Mouse (Mus musculus) MEL (cell line): Measurements from ENCODE around the gene Prss56. TPM values are rescaled to one million over a fixed set of nuclear protein-coding genes. Genes with fewer than 3 reads are reported as not detected.

Source experiments
- DNase-seq: peaks from one replicate; pipeline ENCODE4 v3.0.0; 2011; ENCODE audit warnings: low read depth, low spot score
- H3K27ac ChIP-seq: 2 replicates; pipeline ENCODE4 v1.5.1; 2012; ENCODE audit warnings: low read depth, mild to moderate bottlenecking, control low read depth, low read length, moderate library complexity; ENCODE audit not compliant: control insufficient read depth
- H3K27me3 ChIP-seq, 2 experiments: fragments of 150-350 bp in 1 of 2; sonication (generic) in 1 of 2; 2 replicates each; pipeline ENCODE4 v1.6.1; 2012; ENCODE audit warnings: low read length in 2 of 2, mild to moderate bottlenecking in 2 of 2, improper control_type of control experiment in 1 of 2, moderate library complexity in 1 of 2; ENCODE audit not compliant: insufficient read depth in 2 of 2, control insufficient read depth in 1 of 2
- H3K36me3 ChIP-seq, 2 experiments: 2 replicates each; pipeline ENCODE4 v1.6.1; 2012 to 2014; ENCODE audit warnings: low read length in 2 of 2, improper control_type of control experiment in 1 of 2, inconsistent platforms in 1 of 2, mild to moderate bottlenecking in 1 of 2; ENCODE audit not compliant: insufficient read depth in 2 of 2, control insufficient read depth in 1 of 2
- H3K4me1 ChIP-seq, 2 experiments: fragments of 150-350 bp in 1 of 2; sonication (generic) in 1 of 2; 2 replicates each; pipeline ENCODE4 v1.6.1; 2012; ENCODE audit warnings: low read length in 2 of 2, improper control_type of control experiment in 1 of 2, mild to moderate bottlenecking in 1 of 2; ENCODE audit not compliant: insufficient read depth in 2 of 2, control insufficient read depth in 1 of 2
- H3K4me3 ChIP-seq, 2 experiments: fragments of 150-350 bp in 1 of 2; sonication (generic) in 1 of 2; 2 replicates each; pipeline ENCODE4 v1.5.1; 2012; ENCODE audit warnings: low read depth in 2 of 2, low read length in 2 of 2, mild to moderate bottlenecking in 2 of 2, moderate library complexity in 2 of 2, control low read depth in 1 of 2, improper control_type of control experiment in 1 of 2; ENCODE audit not compliant: control insufficient read depth in 1 of 2, insufficient read depth in 1 of 2
- H3K79me2 ChIP-seq: 2 replicates; pipeline ENCODE4 v1.6.1; 2012; ENCODE audit warnings: mild to moderate bottlenecking, low read length, moderate library complexity; ENCODE audit not compliant: control insufficient read depth, poor library complexity, insufficient read depth
- H3K9ac ChIP-seq: 2 replicates; pipeline ENCODE4 v1.6.1; 2012; ENCODE audit warnings: low read depth, mild to moderate bottlenecking, control low read depth, low read length, moderate library complexity; ENCODE audit not compliant: control insufficient read depth, poor library complexity, severe bottlenecking
- H3K9me3 ChIP-seq: fragments of 150-350 bp; sonication (generic); replicated peaks from 2 replicates; pipeline ENCODE4 v1.6.1; 2012; ENCODE audit warnings: mild to moderate bottlenecking, low read length, improper control_type of control experiment, moderate library complexity; ENCODE audit not compliant: insufficient read depth
- BHLHE40 ChIP-seq: IDR thresholded peaks from 2 replicates; pipeline ENCODE4 v1.6.1; 2012; ENCODE audit warnings: low read depth, mild to moderate bottlenecking, inconsistent platforms, low read length, improper control_type of control experiment, borderline replicate concordance
- CHD1 ChIP-seq: IDR thresholded peaks from 2 replicates; pipeline ENCODE4 v1.6.1; 2012; ENCODE audit warnings: low read depth, mild to moderate bottlenecking, inconsistent platforms, low read length, improper control_type of control experiment
- CTCF ChIP-seq, 3 experiments: IDR thresholded peaks in 2 of 3; conservative IDR thresholded peaks in 1 of 3; 2 replicates each; pipeline ENCODE4 v1.5.1; 2011 to 2012; ENCODE audit warnings: low read length in 3 of 3, low read depth in 2 of 3, mild to moderate bottlenecking in 2 of 3, improper control_type of control experiment in 1 of 3, inconsistent platforms in 1 of 3, mixed read lengths in 1 of 3, moderate library complexity in 1 of 3; ENCODE audit not compliant: control insufficient read depth in 1 of 3, insufficient read depth in 1 of 3, poor library complexity in 1 of 3, severe bottlenecking in 1 of 3
- GATA1 ChIP-seq: IDR thresholded peaks from 2 replicates; pipeline ENCODE4 v1.6.1; 2011; ENCODE audit warnings: low read depth, low read length, improper control_type of control experiment
- HCFC1 ChIP-seq: IDR thresholded peaks from 2 replicates; pipeline ENCODE4 v1.6.1; 2012; ENCODE audit warnings: low read depth, mild to moderate bottlenecking, inconsistent platforms, low read length, improper control_type of control experiment, moderate library complexity
- JUND ChIP-seq: IDR thresholded peaks from 2 replicates; pipeline ENCODE4 v1.6.1; 2011; ENCODE audit warnings: low read depth, mild to moderate bottlenecking, improper control_type of control experiment, low read length
- KAT2A ChIP-seq: conservative IDR thresholded peaks from 2 replicates; pipeline ENCODE4 v1.6.1; 2012; ENCODE audit warnings: low read depth, low read length, improper control_type of control experiment, inconsistent platforms
- MAX ChIP-seq: IDR thresholded peaks from 2 replicates; pipeline ENCODE4 v1.6.1; 2011; ENCODE audit warnings: low read length, improper control_type of control experiment
- MAZ ChIP-seq: IDR thresholded peaks from 2 replicates; pipeline ENCODE4 v1.6.1; 2012; ENCODE audit warnings: low read depth, mild to moderate bottlenecking, inconsistent platforms, low read length, improper control_type of control experiment
- MEF2A ChIP-seq: IDR thresholded peaks from 2 replicates; pipeline ENCODE4 v1.6.1; 2014; ENCODE audit warnings: low read depth, mild to moderate bottlenecking, inconsistent platforms, low read length, improper control_type of control experiment; ENCODE audit not compliant: poor library complexity, insufficient replicate concordance, severe bottlenecking; ENCODE audit errors: extremely low read depth
- MXI1 ChIP-seq: IDR thresholded peaks from 2 replicates; pipeline ENCODE4 v1.6.1; 2011; ENCODE audit warnings: mild to moderate bottlenecking, low read depth, low read length, improper control_type of control experiment
- MYB ChIP-seq: IDR thresholded peaks from 2 replicates; pipeline ENCODE4 v1.6.1; 2011; ENCODE audit warnings: mild to moderate bottlenecking, low read depth, low read length, improper control_type of control experiment
- NELFE ChIP-seq: IDR thresholded peaks from 2 replicates; pipeline ENCODE4 v1.6.1; 2011; ENCODE audit warnings: low read depth, low read length, improper control_type of control experiment
- NRF1 ChIP-seq: IDR thresholded peaks from 2 replicates; pipeline ENCODE4 v1.6.1; 2014; ENCODE audit warnings: low read depth, mild to moderate bottlenecking, inconsistent platforms, low read length, improper control_type of control experiment, moderate library complexity; ENCODE audit not compliant: poor library complexity, insufficient read depth, severe bottlenecking
- POLR2AphosphoS5 ChIP-seq: IDR thresholded peaks from 2 replicates; pipeline ENCODE4 v1.6.1; 2012; ENCODE audit warnings: low read depth, borderline replicate concordance, mild to moderate bottlenecking, inconsistent platforms, low read length, moderate library complexity, mixed read lengths
- SIN3A ChIP-seq: IDR thresholded peaks from 2 replicates; pipeline ENCODE4 v1.6.1; 2012; ENCODE audit warnings: low read length, improper control_type of control experiment, inconsistent platforms
- SMC3 ChIP-seq: IDR thresholded peaks from 2 replicates; pipeline ENCODE4 v1.6.1; 2011; ENCODE audit warnings: low read depth, low read length, improper control_type of control experiment
- UBTF ChIP-seq: IDR thresholded peaks from 2 replicates; pipeline ENCODE4 v1.6.1; 2012; ENCODE audit warnings: low read depth, mild to moderate bottlenecking, inconsistent platforms, low read length, improper control_type of control experiment, moderate library complexity, borderline replicate concordance; ENCODE audit not compliant: insufficient read depth
- USF1 ChIP-seq: IDR thresholded peaks from 2 replicates; pipeline ENCODE4 v1.6.1; 2014; ENCODE audit warnings: low read depth, mild to moderate bottlenecking, inconsistent platforms, low read length, improper control_type of control experiment, moderate library complexity
- ZMIZ1 ChIP-seq: IDR thresholded peaks from 2 replicates; pipeline ENCODE4 v1.6.1; 2012; ENCODE audit warnings: low read depth, mild to moderate bottlenecking, inconsistent platforms, low read length, improper control_type of control experiment, moderate library complexity
- polyA plus RNA-seq, 2 experiments: library from polyadenylated mRNA; stranded (reverse) in 1 of 2; unstranded in 1 of 2; fragments of >175 nt in 1 of 2; fragments of >200 nt in 1 of 2; gene quantifications; 2 replicates each; pipeline versions ENCODE4 v1.2.1 to v1.2.4; 2012; ENCODE audit warnings: low replicate concordance in 2 of 2, low read depth in 1 of 2; ENCODE audit not compliant: insufficient read length in 2 of 2, insufficient read depth in 1 of 2, missing spikeins in 1 of 2
- total RNA-seq: library from RNA; depleted of rRNA; stranded (reverse); fragments of 300-350 nt; gene quantifications from 2 replicates; pipeline ENCODE4 v1.2.3, GENCODE M21; 2012

Gene Prss56
- total and polyA plus RNA-seq, 3 experiments = 0.08 TPM; not detected in 2

GRCm38 (mm10) chr1:87227160-87227550, 44.0 kb downstream of the Prss56 start:
- Histone ChIP-seq H3K36me3 (peaks cover 0 to 42% of the 10 kb centered on the region in 2 experiments; a peak in 2 of 4 replicates), H3K4me1 (no peaks in the 10 kb centered on the region), H3K4me3 (no peak overlapping the region), H3K27me3 (no peaks in the 10 kb centered on the region), H3K27ac (no peak overlapping the region), H3K9ac (no peak overlapping the region), H3K9me3 (no peaks in the 10 kb centered on the region), H3K79me2 (no peaks in the 10 kb centered on the region)
- no peak for TF ChIP-seq GATA1
- no peak for TF ChIP-seq MEF2A
- no peak for TF ChIP-seq NRF1
- DNase-seq = no peak

GRCm38 (mm10) chr1:87230606-87231005, 47.5 kb downstream of the Prss56 start:
- no peak for DNase-seq
- peaks cover 0 to 27% of the 10 kb centered on the region in 2 experiments; a peak in 2 of 4 replicates for H3K36me3 ChIP-seq
- TF ChIP-seq JUND (no peak), UBTF (no peak), SMC3 (no peak), CTCF (IDR thresholded peaks at IDR 0.05 in 2 of 3, conservative IDR thresholded peaks at IDR 0.05 in 1 of 3; ENCODE audit: control insufficient read depth in 1 of 3, insufficient read depth in 1 of 3, low read depth in 2 of 3, low read length in 3 of 3, poor library complexity in 1 of 3, severe bottlenecking in 1 of 3) (no peak)
- H3K27ac ChIP-seq = no peak overlapping the region
- no peak overlapping the region for H3K9ac ChIP-seq
- no peaks in the 10 kb centered on the region for H3K9me3 ChIP-seq
- no peak overlapping the region for H3K4me3 ChIP-seq
- H3K79me2 ChIP-seq = no peaks in the 10 kb centered on the region
- no peaks in the 10 kb centered on the region for H3K4me1 ChIP-seq
- H3K27me3 ChIP-seq = no peaks in the 10 kb centered on the region

GRCm38 (mm10) chr1:87232197-87232596, 49.1 kb downstream of the Prss56 start:
- no peak for DNase-seq
- no peak overlapping the region for H3K9ac ChIP-seq
- H3K9me3 ChIP-seq = no peaks in the 10 kb centered on the region
- H3K4me3 ChIP-seq = no peak overlapping the region
- no peak overlapping the region for H3K27ac ChIP-seq
- H3K27me3 ChIP-seq = no peaks in the 10 kb centered on the region
- H3K4me1 ChIP-seq = no peaks in the 10 kb centered on the region
- H3K79me2 ChIP-seq = no peaks in the 10 kb centered on the region
- peaks cover 0 to 18% of the 10 kb centered on the region in 2 experiments; a peak in 2 of 4 replicates for H3K36me3 ChIP-seq
- TF ChIP-seq MYB = no peak
- TF ChIP-seq SMC3 = no peak
- no peak for TF ChIP-seq BHLHE40
- no peak for TF ChIP-seq NELFE
- TF ChIP-seq KAT2A = no peak
- no peak for TF ChIP-seq USF1
- TF ChIP-seq ZMIZ1 = no peak
- TF ChIP-seq SIN3A = no peak
- no peak for TF ChIP-seq POLR2AphosphoS5
- no peak for TF ChIP-seq MAX
- TF ChIP-seq MXI1 = no peak
- no peak for TF ChIP-seq MAZ
- TF ChIP-seq NRF1 = no peak
- no peak for TF ChIP-seq CHD1
- TF ChIP-seq HCFC1 = no peak
